Mouse (Mus musculus) layer of hippocampus, adult 9-11 months (tissue): ENCODE results near the gene Armh3.
A peak's percentile ranks its signal among the peaks of the same experiment; 100 is the strongest.

Experiments used
- DNase-seq: peaks from one replicate; pipeline ENCODE4 v3.0.0; 2022

The Armh3 gene

GRCm38 (mm10) chr19:45997785-45998693 is at the start of gene Armh3:
TSS of gene Armh3 (minus strand) at chr19:45998488.
- peak; percentile 93 for DNase-seq

GRCm38 (mm10) chr19:46047426-46047825 is 49.1 kb upstream of the Armh3 start:
- no peak for DNase-seq

DNA sequence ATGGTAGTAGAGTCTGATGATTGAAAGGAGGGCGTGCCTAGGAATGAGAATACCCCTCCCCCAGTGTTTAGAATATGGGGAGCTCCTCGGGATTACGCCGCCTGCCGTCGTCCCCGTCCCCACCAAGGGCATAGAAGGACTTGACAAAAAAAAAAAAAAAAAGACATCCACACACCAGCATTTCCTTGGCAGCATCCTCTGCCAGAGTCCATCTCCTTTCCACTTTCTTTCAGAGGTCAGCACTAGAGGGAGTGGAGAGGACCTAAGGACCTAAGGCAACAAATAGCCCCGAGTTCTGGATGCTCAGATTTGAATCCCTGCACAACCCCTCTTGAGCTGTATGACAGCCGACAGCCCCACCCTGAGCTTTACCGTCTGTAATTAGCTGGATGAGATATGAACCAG is 48.3 kb upstream of the Armh3 start:
- DNase-seq: no peak

DNA sequence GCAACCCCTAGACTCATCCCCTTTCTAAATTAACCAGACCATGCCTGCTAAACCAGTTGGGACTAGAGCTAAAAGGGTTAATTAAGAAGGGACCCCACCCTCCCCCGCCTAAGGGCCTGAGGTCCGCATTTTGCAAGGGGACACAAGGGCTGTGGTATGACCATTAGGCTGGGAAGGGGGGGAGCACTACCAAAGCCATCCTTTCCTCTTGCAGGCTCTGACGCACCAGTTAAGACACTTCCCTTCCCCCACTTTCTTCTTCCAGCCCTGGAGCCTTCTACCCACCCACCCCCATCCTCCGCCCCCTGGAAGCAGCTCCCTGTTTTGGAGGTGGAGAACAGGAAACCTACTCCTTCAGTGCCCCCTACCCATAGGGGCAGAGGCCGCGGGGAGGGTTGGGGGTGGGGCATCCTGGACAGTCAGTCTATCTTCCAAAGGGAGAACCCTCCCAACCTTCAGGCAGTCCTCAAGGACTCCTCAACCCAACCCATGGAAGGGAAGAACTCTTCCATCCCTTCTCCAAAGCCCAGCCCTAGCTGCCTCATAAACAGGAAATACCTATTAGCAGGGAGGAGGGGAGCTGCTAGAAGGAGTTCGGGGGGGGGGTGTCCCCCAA is 47.5 kb upstream of the Armh3 start:
- peak; percentile 79 for DNase-seq

- peak; percentile 89 for DNase-seq
Measured at GRCm38 (mm10) chr19:46044993-46045695, 46.9 kb upstream of the Armh3 start, which contains the start of gene Ldb1. TSS of gene Ldb1 (minus strand) at chr19:46045214.

- DNase-seq: no peak
Measured at GRCm38 (mm10) chr19:46044271-46044992, 46.1 kb upstream of the Armh3 start, which contains the start of gene Pprc1. TSS of gene Pprc1 (plus strand) at chr19:46044886.

- DNase-seq: no peak
Measured at GRCm38 (mm10) chr19:46043380-46043779, 45.1 kb upstream of the Armh3 start.

GRCm38 (mm10) chr19:46042476-46043011 is 44.3 kb upstream of the Armh3 start:
- DNase-seq: peak; percentile 80

DNA sequence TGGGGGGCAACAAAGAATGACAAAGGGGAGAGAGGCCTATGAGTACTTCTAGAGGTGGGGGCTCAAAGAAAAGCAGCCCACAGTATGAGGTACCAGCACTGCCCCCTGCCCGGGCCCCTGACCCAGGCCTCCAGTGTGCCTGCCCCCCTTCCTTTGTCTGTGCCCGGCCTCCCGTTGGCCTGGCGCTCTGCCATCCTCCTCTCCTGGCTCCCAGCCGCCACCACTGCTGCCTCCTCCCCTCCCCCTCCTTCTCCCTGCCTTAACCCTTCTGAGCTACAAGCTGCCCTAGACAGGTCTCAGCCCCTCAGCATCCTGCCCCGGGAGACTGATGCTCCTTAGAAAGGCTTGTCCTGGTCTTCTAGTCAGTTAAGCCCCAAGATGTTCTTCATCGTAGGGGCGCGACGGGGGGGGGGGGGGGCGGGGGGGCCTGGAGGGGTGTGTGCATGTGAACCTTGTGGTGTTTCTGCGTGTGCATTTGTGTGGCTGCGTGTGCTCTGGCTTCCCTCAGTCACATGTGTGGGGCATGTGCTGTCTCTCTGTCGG is 43.7 kb upstream of the Armh3 start:
- peak; percentile 85 for DNase-seq

GRCm38 (mm10) chr19:46041299-46041932 is 43.1 kb upstream of the Armh3 start:
- no peak for DNase-seq

- DNase-seq: no peak
Measured at GRCm38 (mm10) chr19:46040149-46040902, 42.0 kb upstream of the Armh3 start.

DNA sequence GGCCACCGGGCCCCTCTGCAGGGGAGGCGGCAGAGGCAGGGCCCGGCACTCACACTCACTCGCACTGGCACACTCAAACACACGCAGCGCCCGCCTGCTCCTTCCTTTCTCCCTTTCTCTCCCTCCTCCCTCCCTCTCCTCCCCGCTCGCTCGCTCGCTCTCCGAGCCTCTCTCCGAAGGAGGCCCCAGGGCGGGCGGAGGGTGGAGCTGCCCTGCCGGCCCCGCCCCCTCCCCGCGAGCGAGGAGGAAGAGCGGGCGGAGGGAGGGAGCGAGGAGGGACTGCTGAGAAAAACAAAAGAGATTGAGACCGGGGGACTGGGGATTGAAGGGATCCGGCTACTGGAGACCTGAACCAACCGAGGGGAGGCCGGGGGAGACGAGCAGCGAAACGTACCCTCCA is 41.2 kb upstream of the Armh3 start:
- peak; percentile 86 for DNase-seq

DNA sequence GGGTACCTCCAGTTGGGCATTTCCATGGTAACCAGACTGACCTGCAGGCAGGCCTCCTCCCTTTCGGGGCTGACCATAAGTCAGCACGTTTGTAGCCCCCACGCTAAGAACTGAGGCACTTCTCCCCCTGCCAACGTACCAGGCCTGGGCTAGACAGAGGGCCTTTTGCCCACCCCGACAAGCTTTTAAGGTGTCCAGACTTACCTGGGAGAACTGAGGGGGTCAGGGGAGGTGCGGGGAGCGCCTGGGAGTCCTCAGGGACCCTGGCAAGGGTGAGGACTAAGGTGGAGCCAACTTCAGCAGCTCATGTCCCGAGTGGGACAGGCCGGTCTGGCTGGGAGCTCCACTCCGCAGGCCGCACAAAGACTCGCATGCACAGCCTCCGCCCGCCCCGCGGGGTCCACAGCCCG is 40.6 kb upstream of the Armh3 start:
- DNase-seq: no peak

DNA sequence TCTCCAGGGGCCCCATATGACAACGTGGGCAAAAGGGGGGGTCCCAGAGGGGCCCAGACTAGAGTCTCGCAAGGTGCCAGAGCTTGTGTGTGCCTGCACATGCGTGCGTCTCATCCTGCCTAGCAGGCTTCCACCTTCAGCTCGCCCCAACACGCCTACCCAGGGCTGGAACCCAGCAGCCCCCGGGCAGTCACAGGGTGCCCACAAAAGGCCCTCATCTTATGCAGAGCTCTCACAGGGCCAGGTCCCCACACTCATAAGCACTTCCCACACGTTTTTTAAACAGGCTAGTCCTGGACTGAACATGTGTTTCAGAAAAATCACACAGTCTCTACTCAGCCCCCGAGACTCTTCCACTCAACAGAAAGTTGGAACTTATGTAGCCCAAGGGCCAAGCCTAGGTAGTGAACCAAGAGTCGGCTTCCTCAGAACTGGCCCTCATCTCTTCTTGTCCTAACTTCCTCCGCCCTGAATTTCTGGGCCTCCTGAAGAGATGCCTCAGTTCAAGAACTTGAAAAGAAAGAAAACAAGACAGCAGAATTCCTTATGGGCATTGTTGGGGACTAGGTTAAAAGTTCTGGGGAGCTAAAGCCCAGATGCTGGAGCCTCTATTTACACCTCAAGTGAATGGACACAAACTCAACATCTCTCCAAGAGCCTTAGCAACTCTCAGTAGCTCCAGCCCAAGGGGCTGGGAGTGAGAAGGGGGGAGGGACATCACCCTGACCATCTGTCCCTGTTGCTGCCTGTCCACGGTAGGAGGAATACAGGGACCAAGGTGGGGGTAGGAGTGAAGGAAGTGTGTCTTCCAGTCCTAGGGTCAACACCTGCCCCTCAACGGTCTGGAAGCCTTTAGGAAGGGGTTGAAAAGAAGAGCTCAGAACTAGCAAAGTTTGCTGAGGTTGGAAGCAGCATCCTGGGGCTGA is 39.9 kb upstream of the Armh3 start:
- peak; percentile 18 for DNase-seq

DNA sequence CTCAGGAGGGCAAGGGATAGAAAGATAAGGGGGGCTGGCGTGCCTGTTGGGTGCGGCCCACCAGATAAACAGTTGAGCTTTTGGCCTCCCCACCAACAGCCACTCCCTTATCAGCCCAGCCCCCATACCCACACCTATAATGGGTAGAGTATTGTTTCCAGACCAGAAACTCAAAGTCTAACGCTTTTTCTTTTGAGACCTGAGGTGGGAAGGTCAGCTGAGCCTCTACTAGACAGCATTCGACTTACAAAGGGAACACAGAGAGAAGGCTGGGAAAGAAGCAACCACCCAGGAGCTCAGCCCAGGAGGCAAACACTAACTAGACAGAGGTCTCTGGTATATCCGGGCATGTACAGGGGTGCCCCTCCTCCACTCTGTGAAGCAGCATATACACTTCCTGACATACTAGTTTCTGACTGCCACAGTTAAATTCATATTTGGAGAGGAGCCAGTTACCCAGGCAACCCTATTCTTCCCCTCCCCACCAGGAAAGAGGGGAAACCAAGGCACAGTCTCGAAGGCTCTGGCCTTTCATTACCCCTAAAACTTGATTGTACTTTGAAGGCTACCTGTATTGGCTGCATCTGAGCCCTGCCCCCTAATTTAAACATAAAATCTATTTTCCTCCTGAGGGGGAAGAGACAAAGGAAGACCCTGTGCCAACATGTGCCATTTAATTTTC is 39.1 kb upstream of the Armh3 start:
- no peak for DNase-seq

DNA sequence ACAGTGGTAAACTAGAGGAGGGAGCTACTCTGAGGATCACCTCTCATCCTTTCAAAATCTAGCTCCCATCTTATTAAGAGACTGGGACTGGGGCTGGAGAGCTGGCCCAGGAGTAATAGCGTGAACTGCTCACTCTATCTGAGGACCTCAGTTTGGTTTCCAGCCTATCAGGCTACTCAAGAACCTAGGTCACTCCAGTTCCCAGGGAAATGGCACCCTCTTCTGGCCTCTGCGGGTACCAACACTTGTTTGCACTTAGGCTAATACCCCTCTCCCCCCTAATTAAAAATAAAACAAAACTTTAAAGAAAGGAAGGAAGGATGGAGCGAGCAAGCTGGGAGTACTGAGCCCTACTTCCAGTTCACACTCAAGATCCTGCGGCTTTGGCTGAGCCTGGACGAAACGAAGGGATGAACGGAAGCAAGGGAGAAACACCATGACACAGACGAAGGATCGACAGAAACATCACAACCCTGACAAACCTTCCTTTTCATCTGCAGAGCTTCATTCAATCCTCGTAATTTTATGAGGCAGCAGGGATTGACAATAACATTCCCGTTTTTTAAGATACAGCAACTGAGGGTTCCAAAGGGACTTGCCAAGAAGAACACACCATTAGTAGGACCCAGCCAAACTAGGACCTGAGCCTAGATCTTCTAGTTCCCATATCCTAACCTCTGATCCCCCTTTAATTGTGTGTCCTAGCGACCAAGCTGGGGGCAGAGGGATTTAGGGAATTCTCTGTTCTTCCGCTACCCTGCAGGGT is 38.4 kb upstream of the Armh3 start:
- no peak for DNase-seq

GRCm38 (mm10) chr19:46035971-46036370 is 37.7 kb upstream of the Armh3 start:
- DNase-seq: no peak

- no peak for DNase-seq
Measured at GRCm38 (mm10) chr19:46033911-46034310, 35.6 kb upstream of the Armh3 start.
